Mouse (Mus musculus): ENCODE measurements around the gene C2cd3.
"Not testable (repeated sequence)": the region's sequence is repeated elsewhere in the genome, so short reads cannot be mapped to it uniquely, and the experiment has no call there.

The C2cd3 gene

DNA sequence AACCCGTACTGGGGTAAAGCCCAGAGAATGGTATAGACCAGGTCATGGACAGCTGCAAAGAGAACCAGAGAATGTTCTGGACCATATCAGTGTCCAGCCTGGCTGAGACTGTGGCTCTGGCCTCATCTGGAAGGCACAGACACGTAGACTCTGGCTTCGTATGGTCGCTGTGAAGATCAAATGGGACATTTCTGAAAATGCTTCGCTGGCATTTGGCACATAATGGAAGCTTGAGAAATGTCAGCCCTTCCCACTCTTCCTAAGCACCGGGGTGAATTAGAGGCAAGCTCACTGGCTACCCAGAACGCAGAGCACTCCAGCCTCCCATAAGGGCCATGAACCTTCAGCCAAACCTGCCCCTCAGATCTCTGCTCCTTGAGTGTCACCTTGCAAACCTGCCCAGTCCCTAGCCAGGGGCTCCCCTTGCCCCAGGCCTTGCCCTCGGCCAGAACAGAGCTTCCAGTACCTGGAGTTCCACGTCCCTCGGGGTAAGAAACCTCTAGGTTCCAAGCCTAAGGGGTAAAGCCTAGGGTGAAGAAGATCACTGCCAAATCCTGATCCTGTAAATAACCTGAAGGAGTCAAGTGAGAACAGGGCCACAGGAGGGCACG is 98.9 kb downstream of the C2cd3 start:
- peak in 1 of 2 experiments; percentile 60 for DNase-seq (ENCODE audit: low spot score in 2 of 2)

DNA sequence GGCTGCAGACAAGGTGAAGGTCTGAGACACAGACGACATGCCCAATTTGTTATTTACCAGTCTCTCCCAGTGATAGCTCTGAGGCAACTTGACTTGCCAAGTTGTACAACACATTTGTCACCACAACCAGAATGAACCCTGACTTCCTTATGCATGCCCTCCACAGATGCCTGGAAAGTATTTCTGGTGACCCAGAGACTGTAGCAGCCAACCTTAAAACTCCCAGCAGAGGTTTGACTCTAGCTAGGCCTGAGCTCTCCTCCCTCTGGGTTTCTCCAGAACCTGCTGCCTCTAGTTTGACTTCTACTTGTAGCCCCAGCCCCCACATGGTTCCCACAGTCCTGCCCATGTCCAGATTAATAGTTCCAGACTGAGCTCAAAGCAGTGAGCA is 99.4 kb downstream of the C2cd3 start:
- no peak for DNase-seq (ENCODE audit: low spot score in 2 of 2)

DNA sequence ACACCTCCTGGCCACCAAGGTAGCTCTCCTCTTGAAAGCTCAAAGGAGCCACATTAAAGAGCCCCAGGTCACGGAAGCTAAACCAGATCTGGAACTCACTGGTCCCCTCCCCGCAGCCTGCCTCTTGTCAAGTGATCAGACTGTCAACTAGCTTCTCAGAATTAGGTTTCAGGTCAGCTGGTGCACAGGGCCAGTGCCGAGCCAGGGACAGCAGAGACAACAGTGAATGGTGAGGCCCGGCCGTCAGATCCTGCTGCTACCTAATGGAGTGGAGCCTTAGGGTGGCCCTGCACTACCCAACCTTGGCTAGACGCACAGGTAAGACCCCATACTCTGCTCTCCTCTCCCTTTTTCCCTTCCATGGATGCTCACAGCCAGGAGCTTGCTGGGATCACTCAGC is 100.7 kb downstream of the C2cd3 start, which contains the start of gene Ucp3:
Gene Ucp3, plus strand, starts transcription at position 214 of the 400 bp plus-strand sequence.
- DNase-seq (ENCODE audit: low spot score in 2 of 2): peak in 1 of 2 experiments; percentile 58

DNA sequence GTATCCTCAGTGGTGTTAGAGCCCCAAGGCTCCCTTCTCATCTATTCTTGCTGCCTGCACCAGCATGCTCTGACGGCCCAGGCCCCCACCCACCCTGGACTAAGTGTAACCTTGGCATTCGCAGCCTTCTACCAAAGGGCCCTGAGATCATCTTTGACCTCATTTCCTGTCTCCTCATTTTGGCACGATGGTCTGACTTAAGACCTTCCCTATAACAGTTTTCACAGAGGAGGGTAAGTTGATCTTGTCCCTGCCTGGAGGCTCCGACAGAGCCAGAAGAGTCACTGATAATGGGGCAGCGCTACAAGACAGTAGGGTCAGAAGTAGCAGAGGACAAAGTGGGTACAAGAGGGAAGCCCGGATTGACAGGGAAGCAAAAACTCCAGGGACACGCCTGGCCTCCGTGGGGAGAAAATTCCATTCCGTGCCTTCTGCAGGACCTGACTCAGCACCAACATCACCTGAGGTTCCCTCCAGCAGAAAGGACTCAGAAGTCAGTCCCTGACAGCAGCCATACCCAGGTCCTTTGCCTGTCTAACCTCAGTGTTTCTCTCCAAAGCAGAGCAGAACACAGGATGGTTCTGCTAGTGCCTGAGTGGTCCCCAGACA is 101.9 kb downstream of the C2cd3 start:
- no peak for DNase-seq (ENCODE audit: low spot score in 2 of 2)

DNA sequence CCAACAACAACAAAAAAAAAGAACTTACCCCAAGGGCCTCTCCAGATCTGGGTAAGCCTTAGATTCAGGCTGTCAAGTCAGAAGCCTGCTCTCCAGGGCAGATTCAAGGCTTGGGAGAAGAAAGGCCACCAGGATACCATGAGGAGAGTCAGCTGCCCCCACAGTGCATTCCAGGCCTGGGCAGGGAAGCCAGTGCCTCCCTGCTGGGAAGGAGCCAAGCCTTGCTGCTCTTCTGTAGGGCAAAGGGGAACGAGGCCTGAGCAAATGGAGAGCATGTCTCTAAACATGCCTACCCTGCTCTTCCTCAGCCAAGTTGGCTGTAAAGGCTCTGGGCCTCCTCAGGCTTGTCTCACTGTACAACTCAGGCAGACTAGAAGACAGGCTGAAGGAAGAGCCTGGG is 102.6 kb downstream of the C2cd3 start:
- DNase-seq (ENCODE audit: low spot score in 2 of 2): no peak

DNA sequence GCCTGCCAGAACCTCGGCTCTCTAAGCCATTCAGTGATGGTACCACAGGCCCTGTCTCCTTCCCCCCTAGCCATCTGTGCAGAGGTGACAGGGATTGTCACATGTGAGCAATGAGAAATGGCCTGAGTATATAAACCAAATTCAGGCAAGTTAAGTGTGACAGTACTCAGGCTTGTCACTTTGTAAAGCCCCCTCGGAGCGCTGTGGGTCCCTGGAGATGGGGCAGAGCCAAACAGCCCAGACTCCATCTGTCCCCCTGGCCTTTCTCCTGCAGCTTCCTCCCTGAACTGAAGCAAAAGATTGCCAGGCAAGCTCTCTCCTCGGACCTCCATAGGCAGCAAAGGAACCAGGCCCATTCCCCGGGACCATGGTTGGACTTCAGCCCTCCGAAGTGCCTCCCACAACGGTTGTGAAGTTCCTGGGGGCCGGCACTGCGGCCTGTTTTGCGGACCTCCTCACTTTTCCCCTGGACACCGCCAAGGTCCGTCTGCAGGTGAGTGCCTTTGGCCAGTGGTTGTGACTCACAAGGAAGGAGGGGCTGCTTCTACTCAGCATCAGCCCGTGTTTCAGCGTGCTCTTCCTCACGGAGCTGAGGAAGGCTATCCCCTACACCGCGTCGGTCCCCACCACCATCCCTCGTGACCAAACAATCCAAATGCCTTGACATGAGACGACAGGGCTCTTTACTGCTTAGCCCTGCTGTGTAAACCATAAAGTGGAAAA is 107.2 kb downstream of the C2cd3 start:
- no peak for DNase-seq (ENCODE audit: low spot score in 2 of 2)

DNA sequence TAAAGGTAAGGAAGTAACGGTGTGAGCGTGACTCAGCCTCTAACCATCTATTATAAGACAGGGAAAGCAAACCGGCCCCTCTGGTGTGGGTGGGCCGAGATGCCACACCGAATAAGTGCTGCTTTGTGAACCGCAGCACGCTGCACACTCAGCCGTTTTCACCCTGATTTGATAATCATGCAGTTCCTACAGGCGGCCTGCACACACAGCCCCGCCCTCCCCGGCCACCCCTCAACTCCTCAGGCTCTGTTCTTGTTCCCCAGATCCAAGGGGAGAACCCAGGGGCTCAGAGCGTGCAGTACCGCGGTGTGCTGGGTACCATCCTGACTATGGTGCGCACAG is 107.8 kb downstream of the C2cd3 start:
- DNase-seq (ENCODE audit: low spot score in 2 of 2): no peak

DNA sequence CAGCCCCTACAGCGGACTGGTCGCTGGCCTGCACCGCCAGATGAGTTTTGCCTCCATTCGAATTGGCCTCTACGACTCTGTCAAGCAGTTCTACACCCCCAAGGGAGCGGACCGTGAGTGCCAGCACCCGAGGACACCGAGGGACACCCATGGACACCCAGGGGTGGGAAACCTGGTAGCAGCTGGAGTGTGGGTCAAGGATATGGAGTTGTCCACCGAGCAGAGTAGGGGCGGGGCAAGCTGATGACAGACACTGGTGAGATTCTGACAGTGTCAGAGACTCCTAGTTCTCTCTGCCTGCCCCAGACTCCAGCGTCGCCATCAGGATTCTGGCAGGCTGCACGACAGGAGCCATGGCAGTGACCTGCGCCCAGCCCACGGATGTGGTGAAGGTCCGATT is 108.1 kb downstream of the C2cd3 start:
- no peak for DNase-seq (ENCODE audit: low spot score in 2 of 2)

DNA sequence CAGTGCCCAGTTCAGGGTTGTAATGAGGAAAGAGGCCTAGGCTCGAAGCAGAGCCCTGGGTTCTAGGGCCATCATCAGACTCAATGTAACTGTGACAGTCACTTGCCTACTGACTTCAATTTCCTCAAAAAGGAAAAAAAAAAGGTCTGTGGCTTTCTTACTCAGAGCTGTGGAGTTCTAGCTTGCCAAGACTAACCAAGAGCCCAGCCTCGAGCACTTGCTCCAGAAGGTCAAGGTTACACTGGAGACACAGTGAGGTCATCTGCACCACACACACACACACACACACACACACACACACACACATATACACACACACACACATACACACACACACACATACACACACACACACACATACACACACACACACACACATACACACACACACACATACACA is 110.0 kb downstream of the C2cd3 start:
- not testable (repeated sequence) for DNase-seq (ENCODE audit: low spot score in 2 of 2)

DNA sequence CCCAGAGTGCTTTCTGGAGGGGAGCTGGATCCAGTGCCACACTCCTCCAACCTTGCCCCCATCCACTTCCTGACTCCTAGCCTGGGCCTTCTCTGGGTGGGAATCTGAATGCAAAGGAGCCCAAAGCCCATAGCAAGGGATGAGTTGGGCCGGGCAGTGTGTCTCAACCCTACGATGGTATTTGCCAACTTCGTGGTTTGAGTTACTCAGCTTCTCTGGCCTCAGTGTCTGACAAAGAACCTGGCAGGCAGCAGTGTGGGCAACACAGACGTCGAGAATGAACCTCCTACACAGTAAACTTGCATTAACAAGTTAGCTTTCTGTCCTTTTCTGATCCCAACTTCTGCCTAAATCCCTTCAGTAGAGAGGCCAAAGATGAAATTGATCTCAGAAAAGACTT is 112.5 kb downstream of the C2cd3 start:
- no peak for DNase-seq (ENCODE audit: low spot score in 2 of 2)

DNA sequence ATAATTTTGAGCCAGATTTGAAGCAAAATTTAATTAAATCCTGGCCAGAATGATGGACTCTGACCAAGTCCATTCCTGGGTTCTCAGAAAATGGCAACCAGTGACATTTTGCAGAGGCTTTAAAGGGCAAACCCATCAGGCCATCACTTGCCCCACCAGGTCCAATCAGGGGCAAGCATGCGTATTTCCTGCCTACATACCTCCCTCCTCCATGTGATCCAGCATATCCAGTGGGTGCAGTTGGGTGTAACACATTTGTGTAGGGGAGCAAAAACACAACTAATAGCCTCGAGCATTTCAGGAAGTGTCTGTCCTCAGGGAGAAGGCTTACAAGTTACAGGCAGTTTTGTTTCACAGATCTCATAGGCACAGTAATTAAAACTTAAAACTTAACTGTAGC is 115.3 kb downstream of the C2cd3 start:
- no peak for DNase-seq (ENCODE audit: low spot score in 2 of 2)

DNA sequence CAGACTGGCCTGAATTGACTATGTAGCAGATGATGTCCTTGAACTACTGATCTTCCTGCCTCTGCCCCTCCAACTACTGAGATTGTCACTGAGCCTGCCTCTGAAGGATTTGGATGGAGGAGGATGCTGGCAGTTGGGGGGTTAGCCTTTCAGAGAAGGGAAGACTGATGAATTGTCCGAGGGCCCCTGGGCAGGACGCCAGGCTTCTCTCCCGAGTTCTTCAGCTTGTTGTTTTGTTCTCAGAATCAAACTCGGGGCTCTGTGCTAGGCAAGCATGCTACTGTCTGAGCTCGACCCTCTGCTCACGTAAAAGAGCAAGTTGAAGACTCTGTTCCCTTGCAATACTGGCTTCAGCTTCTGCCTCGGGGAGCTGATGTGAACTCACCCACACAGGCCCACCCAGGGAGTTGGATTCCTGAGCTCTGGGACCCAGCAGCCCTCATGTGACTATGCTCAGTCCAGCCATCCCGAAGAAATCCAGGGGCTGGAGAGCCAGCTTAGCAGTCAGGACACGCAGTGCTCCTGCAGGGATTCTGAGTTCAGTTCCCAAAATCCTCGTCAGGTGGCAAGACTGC is 116.5 kb downstream of the C2cd3 start:
- no peak for DNase-seq (ENCODE audit: low spot score in 2 of 2)

DNA sequence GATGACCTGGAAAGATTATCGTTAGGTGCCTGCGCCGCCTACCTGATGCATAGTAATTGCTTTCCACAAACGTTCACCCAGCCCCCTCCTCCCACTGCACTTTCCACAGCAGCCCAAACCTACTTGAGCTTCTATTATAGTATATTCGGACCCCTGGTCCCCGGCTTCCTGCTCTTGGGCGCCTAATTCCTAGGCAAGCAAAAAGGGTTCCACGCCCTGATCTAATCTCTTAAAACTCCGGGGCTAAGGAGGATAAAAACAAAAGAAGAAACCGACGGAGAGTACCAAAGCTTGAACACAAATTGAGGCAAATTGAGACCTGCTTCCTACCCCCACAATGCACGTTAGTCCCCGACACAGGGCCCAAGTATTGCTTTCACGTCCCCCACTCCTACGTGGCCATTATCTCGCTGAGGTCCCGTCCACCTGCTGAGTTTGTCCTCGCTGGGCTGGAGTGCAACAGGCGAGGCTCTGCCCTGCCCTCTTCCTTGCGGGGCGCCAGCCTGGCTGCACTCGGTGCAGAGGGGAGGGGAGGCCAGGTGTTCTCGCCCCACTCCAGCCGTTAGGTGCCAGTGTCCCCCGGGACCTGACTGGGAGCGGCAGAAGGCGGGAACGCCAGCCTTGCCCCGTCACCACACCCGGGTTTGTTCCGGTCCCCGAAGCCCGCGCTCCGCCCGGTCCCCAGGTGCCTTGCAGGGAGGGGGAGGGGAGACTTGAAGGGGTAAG is 120.5 kb downstream of the C2cd3 start:
- DNase-seq (ENCODE audit: low spot score in 2 of 2): peak in 1 of 2 experiments; percentile 74

DNA sequence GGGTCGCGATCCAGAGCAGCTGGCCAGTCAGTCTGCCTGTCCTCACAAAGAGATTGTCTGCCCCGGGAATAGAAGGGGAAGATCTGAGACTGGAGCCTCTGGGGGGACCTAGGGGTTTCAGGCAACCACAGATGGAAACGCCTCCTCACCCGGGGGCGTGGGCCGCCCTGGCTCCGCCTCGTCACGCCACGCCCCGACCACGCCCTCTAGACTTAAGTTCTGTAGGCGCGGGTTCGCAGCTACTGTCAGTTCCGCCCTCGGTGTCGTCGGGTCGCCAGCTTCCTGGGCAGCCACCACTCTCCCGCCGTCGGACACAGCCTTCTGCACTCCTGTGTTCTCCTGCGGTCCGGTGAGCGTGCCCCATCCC is 121.1 kb downstream of the C2cd3 start, which contains the start of gene Ucp2:
Gene Ucp2, plus strand, starts transcription at position 221 of the 367 bp plus-strand sequence.
- peak; percentile 98 to 99 for DNase-seq (ENCODE audit: low spot score in 2 of 2)

DNA sequence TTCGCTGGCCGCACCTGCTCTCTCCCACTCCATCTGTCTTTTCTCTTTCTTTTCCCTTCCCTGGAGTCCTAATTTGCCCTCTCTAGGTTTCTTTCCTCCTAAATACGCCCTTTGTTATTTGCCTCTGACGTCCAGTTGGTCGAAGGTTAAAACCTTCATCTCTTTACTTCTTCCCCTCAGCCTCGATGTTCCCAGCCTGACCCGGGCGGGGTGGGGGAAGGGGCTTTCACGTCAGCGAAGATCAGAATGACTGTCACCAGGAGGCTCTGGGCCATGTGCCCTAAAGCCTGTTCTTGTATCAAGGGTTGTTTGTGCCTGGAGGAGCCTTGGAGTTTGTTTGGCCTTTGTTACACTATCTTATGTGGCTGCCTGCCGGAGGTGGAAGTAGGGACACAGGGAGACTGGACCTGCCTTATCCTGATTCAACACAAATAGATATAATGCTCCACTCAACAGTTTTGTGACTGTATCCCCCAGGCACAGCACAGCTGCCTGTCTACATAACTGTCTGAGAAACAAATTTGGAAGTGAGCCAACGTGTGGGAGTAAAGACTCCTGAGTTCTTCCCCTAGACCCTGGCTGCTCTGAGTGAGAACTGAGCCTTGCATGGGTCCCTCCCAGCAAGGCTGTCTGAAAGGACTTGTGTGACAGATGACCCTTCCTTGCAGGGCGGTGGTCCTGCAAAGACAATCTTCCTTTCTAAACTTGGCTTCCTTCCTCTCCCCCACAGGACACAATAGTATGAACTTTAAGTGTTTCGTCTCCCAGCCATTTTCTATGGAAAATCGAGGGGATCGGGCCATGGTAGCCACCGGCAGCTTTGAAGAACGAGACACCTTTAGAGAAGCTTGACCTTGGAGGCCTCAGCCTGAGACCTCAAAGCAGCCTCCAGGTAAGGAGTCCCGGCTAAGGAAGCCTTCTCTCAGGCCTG is 121.7 kb downstream of the C2cd3 start:
- peak; percentile 62 to 82 for DNase-seq (ENCODE audit: low spot score in 2 of 2)

DNA sequence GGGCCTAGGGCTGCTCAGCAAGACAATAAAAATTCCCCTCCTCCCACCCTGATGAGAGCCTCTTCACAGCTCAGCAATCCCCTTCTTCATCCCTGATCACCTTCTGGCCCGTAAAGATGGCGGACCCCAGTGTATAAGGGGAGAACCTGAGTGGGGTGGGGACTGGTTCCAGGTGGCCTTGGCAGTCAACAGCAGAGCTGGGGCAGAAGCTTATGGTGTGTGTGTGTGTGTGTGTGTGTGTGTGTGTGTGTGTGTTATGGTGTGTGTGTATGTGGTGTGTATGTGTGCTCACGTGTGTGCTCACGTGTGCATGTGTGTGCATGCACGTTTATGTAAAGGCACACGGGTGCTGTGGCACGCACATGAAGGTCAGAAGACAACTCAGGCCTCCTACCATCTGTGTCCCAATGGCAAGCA is 122.4 kb downstream of the C2cd3 start:
- peak in 1 of 2 experiments; percentile 74 for DNase-seq (ENCODE audit: low spot score in 2 of 2)

DNA sequence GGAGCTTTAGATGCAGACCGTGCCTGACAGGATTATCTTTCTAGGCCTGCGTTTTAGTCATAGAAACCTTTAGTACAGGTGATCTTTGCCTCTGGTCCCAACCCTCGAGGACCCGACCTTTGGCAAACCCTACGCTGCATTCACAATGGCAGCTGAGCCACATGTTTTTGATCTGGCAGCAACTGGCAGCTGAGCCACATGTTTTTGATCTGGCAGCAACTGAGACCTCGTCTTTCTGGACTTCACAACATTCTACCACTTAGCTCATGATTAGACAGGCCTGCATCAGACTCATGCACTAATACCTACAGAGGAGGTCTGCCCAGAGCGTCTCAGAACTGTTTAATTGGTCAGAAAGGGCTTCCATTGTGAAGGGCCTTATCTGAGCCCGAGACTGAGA is 123.0 kb downstream of the C2cd3 start:
- DNase-seq (ENCODE audit: low spot score in 2 of 2): peak in 1 of 2 experiments; percentile 67

DNA sequence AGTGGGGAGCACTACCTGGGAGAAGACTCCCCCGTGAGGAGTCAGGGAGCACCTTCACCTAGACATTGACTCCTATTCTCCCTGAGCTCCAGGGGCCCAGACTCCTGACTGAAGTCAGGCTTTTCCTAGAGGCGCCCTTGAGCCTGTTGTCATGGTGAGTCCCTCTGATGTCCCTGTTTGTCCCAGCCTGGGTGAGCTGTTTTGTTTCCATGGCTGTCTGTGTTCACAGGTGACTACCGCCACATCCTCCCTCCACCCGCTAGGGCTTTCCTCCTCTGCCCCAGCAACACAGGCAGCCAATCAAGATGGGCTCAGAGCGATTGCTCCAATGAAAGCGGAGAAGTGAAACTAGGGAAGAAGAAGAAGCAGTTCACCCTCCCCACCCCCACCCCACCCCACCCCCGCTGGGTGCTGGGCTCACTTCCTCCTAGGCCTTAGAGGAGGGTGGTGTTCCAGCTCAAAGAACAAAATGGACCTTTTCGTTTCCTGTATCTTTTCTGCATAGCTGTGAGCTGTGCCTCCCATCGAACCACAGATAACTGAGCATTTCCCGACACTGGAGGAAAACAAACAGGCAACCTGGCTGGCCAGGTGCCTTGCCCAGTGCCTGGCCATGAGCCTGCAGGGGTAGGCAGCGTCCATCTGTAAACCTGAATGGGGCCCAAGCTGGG is 123.7 kb downstream of the C2cd3 start:
- DNase-seq (ENCODE audit: low spot score in 2 of 2): peak; percentile 78 to 86

DNA sequence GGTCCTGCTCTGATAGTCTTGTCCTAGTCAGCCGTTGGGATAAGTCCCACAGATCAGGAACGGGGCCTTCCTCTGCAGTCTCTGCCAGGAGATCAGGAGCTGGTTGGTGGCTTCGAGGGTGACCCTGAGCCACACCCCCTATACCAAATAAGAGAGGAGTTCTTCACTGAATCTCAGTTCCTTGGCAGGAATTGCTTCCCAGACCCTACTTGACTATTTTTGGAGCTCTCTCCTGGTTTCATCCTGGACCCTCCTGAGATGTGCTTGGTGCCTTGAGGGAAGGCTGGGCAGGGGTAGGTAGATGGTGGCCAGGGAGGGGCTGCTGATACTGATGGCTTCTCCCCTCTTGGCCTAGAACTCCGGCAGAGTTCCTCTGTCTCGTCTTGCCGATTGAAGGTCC is 124.3 kb downstream of the C2cd3 start:
- DNase-seq (ENCODE audit: low spot score in 2 of 2): no peak

DNA sequence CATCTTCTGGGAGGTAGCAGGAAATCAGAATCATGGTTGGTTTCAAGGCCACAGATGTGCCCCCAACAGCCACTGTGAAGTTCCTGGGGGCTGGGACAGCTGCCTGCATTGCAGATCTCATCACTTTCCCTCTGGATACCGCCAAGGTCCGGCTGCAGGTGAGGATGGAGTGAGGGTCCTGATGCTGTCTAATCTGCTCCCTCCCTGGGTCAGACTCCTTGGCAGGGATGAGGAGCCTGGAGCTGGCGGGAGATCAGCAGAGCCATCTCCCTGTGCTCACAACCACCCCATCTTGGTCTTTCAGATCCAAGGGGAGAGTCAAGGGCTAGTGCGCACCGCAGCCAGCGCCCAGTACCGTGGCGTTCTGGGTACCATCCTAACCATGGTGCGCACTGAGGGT is 124.8 kb downstream of the C2cd3 start:
- no peak for DNase-seq (ENCODE audit: low spot score in 2 of 2)
